Mouse (Mus musculus): Measurements from ENCODE around the gene Nqo2. TPM values are rescaled to one million over a fixed set of nuclear protein-coding genes. Genes with fewer than 3 reads are reported as not detected.

Gene Nqo2
- 3.2 TPM for polyA plus RNA-seq (2015; fragmentation: Illumina TruSeq; extraction: RNeasy Lipid Tissue Mini Kit (QIAGEN cat#74804); ENCODE audit: insufficient read depth, low read depth, low replicate concordance)

DNA sequence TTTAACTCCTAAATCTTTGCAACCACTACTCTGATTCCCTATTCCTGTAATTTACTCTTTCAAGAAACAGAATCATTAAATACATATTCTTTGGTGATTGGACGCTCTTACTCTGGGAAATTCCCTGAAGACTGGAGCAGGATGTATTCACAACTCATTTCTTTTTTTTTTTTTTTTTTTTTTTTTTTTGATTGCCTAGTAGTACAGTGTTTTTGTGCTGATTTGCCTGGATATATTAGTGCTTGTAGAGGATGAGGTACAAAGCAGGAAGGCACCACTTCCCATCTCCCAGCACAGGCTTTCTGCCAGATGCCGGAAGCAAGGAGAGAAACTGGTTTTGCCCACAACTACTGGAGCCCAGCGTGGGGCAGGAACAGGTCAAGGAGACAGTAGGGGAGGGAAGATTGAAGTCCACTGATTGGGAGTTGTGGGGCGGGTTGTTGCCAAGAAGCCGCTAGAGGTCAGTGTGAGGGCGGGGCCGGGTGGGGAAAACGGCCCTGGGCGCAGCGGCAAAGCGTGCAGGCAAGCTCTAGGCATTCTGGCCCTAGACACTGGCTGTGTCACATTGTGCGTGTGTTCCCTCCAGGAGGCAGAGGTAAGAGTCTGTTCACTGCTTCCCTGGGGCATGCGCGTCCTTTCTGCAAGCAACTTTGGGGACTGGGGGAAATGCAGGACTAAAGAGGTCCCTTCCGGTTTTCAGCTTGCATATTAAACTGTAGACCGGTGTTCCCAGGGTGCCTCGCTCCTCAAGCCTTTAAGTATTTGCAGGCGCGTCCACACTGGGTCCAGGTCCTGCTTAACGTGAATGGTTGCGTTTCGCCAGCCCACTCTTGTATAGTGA is at the start of gene Nqo2:
Gene Nqo2, plus strand, starts transcription at position 482 of the 841 bp plus-strand sequence.

DNA sequence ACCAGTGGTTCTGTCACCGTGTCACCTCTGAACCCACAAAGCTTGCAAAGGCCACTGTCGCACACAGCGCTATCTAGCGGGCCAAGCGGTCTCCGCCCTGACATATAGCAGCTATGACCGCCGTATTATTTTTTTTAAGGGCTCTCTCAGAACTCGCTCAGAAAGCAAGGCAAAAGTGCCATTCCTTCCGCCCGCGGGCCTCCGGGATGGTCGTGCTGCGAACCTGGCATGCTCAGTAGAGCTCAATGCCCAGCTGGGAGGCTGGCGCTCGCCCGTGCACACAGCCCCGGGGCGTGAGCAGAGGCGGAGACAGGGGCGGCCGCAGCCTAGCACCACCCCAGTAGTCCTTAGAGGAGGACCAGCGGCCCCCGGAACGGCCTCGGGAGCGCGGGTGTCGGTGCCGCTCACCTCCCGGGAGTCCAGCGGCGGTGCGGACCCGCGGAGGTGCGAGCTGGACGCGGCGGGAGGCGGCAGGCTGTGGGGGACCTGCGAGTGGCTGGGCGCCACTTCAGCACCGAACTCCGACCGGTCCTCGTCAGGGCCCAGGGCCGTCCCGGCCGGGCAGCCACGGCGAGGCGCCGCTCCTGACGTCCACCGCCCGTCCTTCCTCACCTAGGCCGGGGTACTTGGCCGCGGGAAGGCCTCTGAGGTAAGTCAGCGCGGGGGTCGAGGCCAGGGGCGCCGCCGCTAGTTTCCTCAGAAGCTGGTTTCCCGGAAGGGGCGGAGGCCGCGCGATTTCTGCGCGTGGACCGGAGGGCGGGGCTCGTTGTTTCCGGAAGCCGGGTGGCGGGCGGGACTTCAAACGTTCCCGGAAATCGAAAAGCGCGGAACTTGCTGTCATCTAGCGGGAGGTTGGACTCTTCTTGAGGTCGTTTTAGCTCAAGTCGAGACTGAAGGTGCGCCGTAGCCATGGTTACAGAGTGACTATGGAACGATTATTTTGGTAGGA is 37.8 kb downstream of the Nqo2 start, which contains the start of the genes Ripk1 and Serpinb6a:
Gene Ripk1, plus strand, starts transcription at position 306 of the 949 bp plus-strand sequence.
Gene Serpinb6a, minus strand, starts transcription at position 737 of the 949 bp plus-strand sequence.

DNA sequence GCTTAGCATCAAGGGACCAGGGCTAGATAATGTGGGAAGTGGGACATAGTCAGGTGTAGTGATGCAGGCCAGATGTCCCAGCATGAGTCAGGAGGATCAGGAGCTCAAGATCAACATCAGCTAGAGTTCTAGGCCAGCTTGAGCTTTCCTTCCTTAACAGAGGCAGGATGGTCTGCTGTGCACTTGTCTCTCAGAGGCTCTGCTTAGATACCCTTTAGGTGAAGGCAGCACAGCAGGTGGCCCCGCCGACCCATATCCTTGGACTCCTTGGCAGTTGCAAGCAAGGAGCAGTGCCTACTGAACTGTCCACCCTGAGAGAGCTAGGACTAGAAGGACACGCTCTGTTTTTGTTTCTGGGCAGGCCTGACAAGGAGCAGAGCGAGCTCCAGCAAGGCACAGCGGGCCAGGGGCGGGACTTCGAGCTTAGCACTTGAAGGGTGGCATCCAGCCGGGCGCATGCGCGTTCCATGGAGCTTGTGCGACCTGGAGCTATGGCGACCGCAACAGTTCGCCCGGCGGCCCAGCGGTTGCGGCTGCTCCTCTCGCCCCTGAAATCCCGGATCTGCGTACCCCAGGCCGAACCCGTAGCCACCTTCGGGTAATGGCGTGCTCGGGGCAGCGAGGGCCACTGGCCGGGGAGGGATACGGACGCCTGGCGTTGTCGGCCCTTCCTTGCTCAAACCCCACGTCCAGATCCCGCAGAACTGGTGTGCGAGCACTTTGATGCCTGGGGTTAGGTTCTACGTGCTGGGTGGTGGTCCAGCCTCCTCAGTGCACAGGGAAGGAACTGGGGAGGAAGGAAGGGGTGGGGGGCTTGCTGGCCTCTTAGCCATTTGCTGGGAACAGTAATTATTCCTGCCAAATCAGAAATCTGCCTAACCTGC is 72.9 kb downstream of the Nqo2 start, which contains the start of gene Bphl:
Gene Bphl, plus strand, starts transcription at position 426 of the 884 bp plus-strand sequence.

Other genes with a start within 250 kb of the Nqo2 start
- gene Serpinb6e, start 121.3 kb upstream of the Nqo2 start, polyA plus RNA-seq (2015; fragmentation: Illumina TruSeq; extraction: RNeasy Lipid Tissue Mini Kit (QIAGEN cat#74804); ENCODE audit: insufficient read depth, low read depth, low replicate concordance) = not detected
- not detected for gene Serpinb6c, start 59.0 kb upstream of the Nqo2 start, polyA plus RNA-seq (2015; fragmentation: Illumina TruSeq; extraction: RNeasy Lipid Tissue Mini Kit (QIAGEN cat#74804); ENCODE audit: insufficient read depth, low read depth, low replicate concordance)
- gene Ripk1, start 37.7 kb downstream of the Nqo2 start, polyA plus RNA-seq (2015; fragmentation: Illumina TruSeq; extraction: RNeasy Lipid Tissue Mini Kit (QIAGEN cat#74804); ENCODE audit: insufficient read depth, low read depth, low replicate concordance) = 3.5 TPM
- 46.3 TPM for gene Serpinb6a, start 38.1 kb downstream of the Nqo2 start, polyA plus RNA-seq (2015; fragmentation: Illumina TruSeq; extraction: RNeasy Lipid Tissue Mini Kit (QIAGEN cat#74804); ENCODE audit: insufficient read depth, low read depth, low replicate concordance)
- gene Bphl, start 72.9 kb downstream of the Nqo2 start, polyA plus RNA-seq (2015; fragmentation: Illumina TruSeq; extraction: RNeasy Lipid Tissue Mini Kit (QIAGEN cat#74804); ENCODE audit: insufficient read depth, low read depth, low replicate concordance) = 16.4 TPM
- 22.5 TPM for gene Tubb2a, start 113.3 kb downstream of the Nqo2 start, polyA plus RNA-seq (2015; fragmentation: Illumina TruSeq; extraction: RNeasy Lipid Tissue Mini Kit (QIAGEN cat#74804); ENCODE audit: insufficient read depth, low read depth, low replicate concordance)
- gene Tubb2b, start 165.8 kb downstream of the Nqo2 start, polyA plus RNA-seq (2015; fragmentation: Illumina TruSeq; extraction: RNeasy Lipid Tissue Mini Kit (QIAGEN cat#74804); ENCODE audit: insufficient read depth, low read depth, low replicate concordance) = 7.3 TPM
- 7.2 TPM for gene Psmg4, start 198.3 kb downstream of the Nqo2 start, polyA plus RNA-seq (2015; fragmentation: Illumina TruSeq; extraction: RNeasy Lipid Tissue Mini Kit (QIAGEN cat#74804); ENCODE audit: insufficient read depth, low read depth, low replicate concordance)

All from pancreas, adult 10 weeks (tissue).